Mouse (Mus musculus): ENCODE measurements at regions not wholly inside any gene's neighbourhood (a gene's known extent, or its start where the extent isn't known, plus 50 kb on each side); places are given as distances from the start of the nearest gene placed in this dataset.

- TF ChIP-seq CTCF (conservative IDR thresholded peaks at IDR 0.05): no peak
- Histone ChIP-seq H3K4me3 (no peak overlapping the region), H3K27ac (no peak overlapping the region)
- DNase-seq (ENCODE audit: low spot score in 2 of 2): no peak
Measured at GRCm38 (mm10) chr6:31627912-31628311, 64.1 kb upstream of the Podxl start.

GRCm38 (mm10) chr6:31625055-31625454, 61.3 kb upstream of the Podxl start:
- no peak for DNase-seq (ENCODE audit: low spot score in 2 of 2)
- Histone ChIP-seq H3K27ac (no peak overlapping the region), H3K4me3 (no peak overlapping the region)
- TF ChIP-seq CTCF (conservative IDR thresholded peaks at IDR 0.05): no peak

- TF ChIP-seq CTCF (conservative IDR thresholded peaks at IDR 0.05): no peak
- no peak overlapping the region for H3K27ac ChIP-seq
- no peak overlapping the region for H3K4me3 ChIP-seq
- no peak for DNase-seq (ENCODE audit: low spot score in 2 of 2)
Measured at GRCm38 (mm10) chr6:31624374-31624773, 60.6 kb upstream of the Podxl start.

GRCm38 (mm10) chr6:31621023-31621422, 57.2 kb upstream of the Podxl start:
- DNase-seq (ENCODE audit: low spot score in 2 of 2): no peak
- no peak overlapping the region for H3K4me3 ChIP-seq
- no peak for TF ChIP-seq CTCF (conservative IDR thresholded peaks at IDR 0.05)

GRCm38 (mm10) chr6:31618852-31619251, 55.1 kb upstream of the Podxl start:
- H3K4me3 ChIP-seq: no peak overlapping the region
- no peak for TF ChIP-seq CTCF (conservative IDR thresholded peaks at IDR 0.05)
- no peak for DNase-seq (ENCODE audit: low spot score in 2 of 2)
- no peak overlapping the region for H3K27ac ChIP-seq

More at GRCm38 (mm10) chr6:31621023-31621422, 57.2 kb upstream of the Podxl start:
- no peak overlapping the region for H3K27ac ChIP-seq

- H3K27ac ChIP-seq: peak overlapping the region; percentile 28; the same call in 1 of the 2 replicates
- no peak for TF ChIP-seq CTCF (conservative IDR thresholded peaks at IDR 0.05)
- no peak for DNase-seq (ENCODE audit: low spot score in 2 of 2)
- no peak overlapping the region for H3K4me3 ChIP-seq
Measured at GRCm38 (mm10) chr6:31617341-31617740, 53.6 kb upstream of the Podxl start.

GRCm38 (mm10) chr6:31615426-31615970, 51.7 kb upstream of the Podxl start:
- Histone ChIP-seq H3K27ac (no peak overlapping the region), H3K4me3 (no peak overlapping the region)
- TF ChIP-seq CTCF (conservative IDR thresholded peaks at IDR 0.05): no peak
- DNase-seq (ENCODE audit: low spot score in 2 of 2): no peak

- H3K27ac ChIP-seq: no peak overlapping the region
- H3K4me3 ChIP-seq: no peak overlapping the region
- DNase-seq (ENCODE audit: low spot score in 2 of 2): no peak
- no peak for TF ChIP-seq CTCF (conservative IDR thresholded peaks at IDR 0.05)
Measured at GRCm38 (mm10) chr6:31614563-31614962, 50.8 kb upstream of the Podxl start.

- DNase-seq (ENCODE audit: low spot score in 2 of 2): no peak
- H3K27ac ChIP-seq: peak overlapping the region; percentile 53
- H3K4me3 ChIP-seq: no peak overlapping the region
- no peak for TF ChIP-seq CTCF (conservative IDR thresholded peaks at IDR 0.05)
Measured at GRCm38 (mm10) chr6:31613590-31614319, 50.0 kb upstream of the Podxl start.

Data from layer of hippocampus, adult 2 months (tissue).